Mouse (Mus musculus) WW6 (cell line): Measurements from ENCODE around the gene Vmn2r117.
"Not testable (repeated sequence)": the region's sequence is repeated elsewhere in the genome, so short reads cannot be mapped to it uniquely, and the experiment has no call there.

ENCODE experiments used
- DNase-seq: peaks from one replicate; pipeline ENCODE4 v3.0.0-alpha.2; 2013; ENCODE audit warnings: low read depth, low spot score

Gene Vmn2r117

DNA sequence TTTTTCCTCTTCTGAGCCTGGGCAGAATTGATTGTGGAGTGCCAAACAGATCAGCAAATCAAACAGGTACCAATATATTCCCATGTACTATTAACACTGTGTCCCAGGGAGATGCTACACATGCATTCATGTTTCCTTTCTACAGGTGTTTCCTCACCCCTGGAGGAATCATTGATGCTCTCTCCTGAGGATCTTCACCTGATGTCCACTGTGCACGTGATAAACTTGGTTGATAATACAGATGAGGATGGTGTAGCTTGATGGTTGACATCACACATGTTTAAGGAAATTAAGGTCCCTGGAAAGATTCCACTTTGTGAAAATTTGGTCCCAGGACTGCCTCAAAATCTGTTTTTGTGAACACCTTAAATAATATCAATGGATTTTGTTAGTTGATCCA is at the start of gene Vmn2r117:
Gene Vmn2r117 (minus strand): TSS at position 101 of the 400 bp plus-strand sequence.
- DNase-seq, result not testable (repeated sequence)

DNA sequence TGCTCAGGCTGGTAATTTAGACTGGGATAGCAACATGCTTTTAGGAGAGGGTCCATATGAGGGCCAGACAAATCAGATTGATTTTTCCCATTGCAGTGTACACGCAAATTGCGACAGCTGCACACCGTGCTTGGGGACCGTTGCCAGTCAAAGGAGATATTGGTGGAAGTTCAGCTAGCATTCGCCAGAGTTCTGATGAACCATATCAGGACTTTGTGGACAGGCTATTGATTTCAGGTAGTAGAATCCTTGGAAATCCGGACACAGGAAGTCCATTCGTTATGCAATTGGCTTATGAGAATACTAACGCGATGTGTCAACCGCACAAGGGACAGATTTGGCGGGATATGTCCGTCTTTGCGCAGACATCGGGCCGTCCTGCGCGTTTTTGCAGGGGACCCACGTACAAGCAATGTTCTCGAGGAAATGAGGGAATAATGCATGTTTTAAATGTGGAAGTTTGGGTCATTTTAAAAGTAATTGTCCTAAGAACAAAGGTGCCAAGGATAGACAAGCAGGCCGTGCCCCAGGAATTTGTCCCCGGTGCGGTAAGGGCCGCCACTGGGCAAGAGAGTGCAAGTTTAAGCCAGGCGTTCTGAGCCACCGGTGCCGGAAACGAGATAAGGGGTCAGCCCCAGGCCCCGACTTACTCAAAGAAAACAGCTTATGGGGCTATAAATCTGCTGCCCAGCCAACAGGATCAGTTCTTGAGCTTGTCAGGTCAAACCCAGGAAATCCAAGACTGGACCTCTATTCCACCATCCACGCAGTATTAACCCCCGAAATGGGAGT is 43.6 kb upstream of the Vmn2r117 start:
- DNase-seq, result not testable (repeated sequence)

DNA sequence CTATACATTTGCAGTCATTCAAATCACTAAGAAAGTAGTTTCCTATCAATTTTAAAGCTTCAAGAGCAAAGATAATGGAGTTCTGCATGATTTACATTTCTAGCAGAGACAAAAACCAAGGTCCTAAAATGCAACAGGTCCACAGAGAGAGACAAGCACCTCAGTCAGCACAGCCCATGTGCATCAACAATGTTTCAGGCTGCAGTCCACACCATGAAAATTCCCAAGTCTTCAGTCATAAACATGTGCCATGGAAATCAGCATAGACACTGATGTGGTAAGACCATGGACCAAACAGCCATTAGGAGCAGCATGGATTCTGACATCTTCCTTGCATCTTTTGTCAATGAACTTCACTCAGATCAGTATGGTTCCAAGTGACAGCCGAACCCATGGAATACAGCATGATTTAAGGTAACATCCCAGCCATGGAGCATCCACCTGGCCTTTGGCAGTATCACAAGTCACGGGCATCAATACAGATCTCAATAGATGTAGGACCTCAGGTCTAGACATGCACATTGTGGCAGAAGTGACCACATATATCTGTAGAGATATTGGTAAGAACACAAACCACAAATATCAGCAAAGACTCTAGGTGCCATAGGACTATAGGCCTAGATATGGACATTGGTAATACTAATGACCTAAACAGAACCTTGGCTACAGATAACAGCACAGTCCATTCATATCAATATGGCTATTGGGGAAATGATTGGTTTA is 39.4 kb upstream of the Vmn2r117 start:
- DNase-seq, result no peak

DNA sequence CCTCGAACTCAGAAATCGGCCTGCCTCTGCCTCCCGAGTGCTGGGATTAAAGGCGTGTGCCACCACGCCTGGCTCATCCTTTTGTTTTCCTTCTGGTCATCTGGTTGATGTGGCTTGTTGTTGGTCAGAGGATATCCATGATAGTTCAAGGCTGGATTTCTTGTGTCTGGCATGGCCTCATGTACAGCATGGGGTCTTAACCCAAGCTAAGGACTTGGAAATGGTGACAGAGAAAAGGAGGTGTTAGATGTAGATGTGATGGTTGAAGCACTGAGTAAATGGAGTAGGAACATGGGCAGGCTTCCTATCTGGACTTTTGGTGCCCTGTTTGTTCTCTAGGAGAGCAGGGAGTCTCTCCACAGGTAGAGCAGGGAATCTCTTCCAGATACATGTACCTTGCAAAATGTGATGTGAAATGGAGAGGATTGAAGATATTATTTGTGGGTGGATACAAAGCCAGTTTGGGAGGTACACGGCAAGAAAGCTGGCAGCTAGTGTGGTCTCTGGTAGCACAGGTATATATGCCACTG is 46.3 kb downstream of the Vmn2r117 start:
- DNase-seq, result no peak
